Mouse (Mus musculus) midbrain, postnatal 0 days (tissue): ENCODE results near the gene Rmnd5b. TPM values are rescaled to one million over a fixed set of nuclear protein-coding genes. Genes with fewer than 3 reads are reported as not detected.

Experiments used
- ATAC-seq: fragments of 200-750 bp; cut with Nextera tagmentation; 2 replicates; pipeline ENCODE4 v1.8.0; 2017; ENCODE audit warnings: moderate number of reproducible peaks, mild to moderate bottlenecking, moderate TSS enrichment, moderate library complexity; ENCODE audit not compliant: low FRiP score
- DNase-seq: peaks from one replicate; pipeline ENCODE4 v3.0.0-alpha.2; 2015; ENCODE audit warnings: low spot score
- H3K27ac ChIP-seq: fragments of 300-500 bp; sonication (generic); 2 replicates; pipeline ENCODE4 v1.5.1; 2014; ENCODE audit warnings: low read depth, mild to moderate bottlenecking, low read length, mixed read lengths
- H3K27me3 ChIP-seq: fragments of 300-500 bp; sonication (generic); 2 replicates; pipeline ENCODE4 v1.6.1; 2014; ENCODE audit warnings: low read length, control low read depth, mixed read lengths; ENCODE audit not compliant: insufficient read depth
- H3K36me3 ChIP-seq: fragments of 300-500 bp; sonication (generic); 2 replicates; pipeline ENCODE4 v1.6.1; 2014; ENCODE audit warnings: low read length, control low read depth, mixed read lengths; ENCODE audit not compliant: insufficient read depth
- H3K4me1 ChIP-seq: fragments of 300-500 bp; sonication (generic); 2 replicates; pipeline ENCODE4 v1.6.1; 2014; ENCODE audit warnings: mild to moderate bottlenecking, control low read depth, antibody characterized with exemption, low read length, mixed read lengths; ENCODE audit not compliant: insufficient read depth
- H3K4me2 ChIP-seq: fragments of 300-500 bp; sonication (generic); 2 replicates; pipeline ENCODE4 v1.6.1; 2014; ENCODE audit warnings: low read depth, mild to moderate bottlenecking, low read length, mixed read lengths; ENCODE audit not compliant: poor library complexity, severe bottlenecking
- H3K4me3 ChIP-seq: fragments of 300-500 bp; sonication (generic); 2 replicates; pipeline ENCODE4 v1.5.1; 2014; ENCODE audit warnings: low read depth, mild to moderate bottlenecking, low read length, moderate library complexity
- H3K9ac ChIP-seq: fragments of 300-500 bp; sonication (generic); replicated peaks from 2 replicates; pipeline ENCODE4 v1.6.1; 2014; ENCODE audit warnings: mild to moderate bottlenecking, low read length, moderate library complexity, mixed read lengths; ENCODE audit not compliant: poor library complexity, severe bottlenecking
- H3K9me3 ChIP-seq: fragments of 300-500 bp; sonication (generic); 2 replicates; pipeline ENCODE4 v1.6.1; 2016; ENCODE audit warnings: low read length, control low read depth
- CTCF ChIP-seq: IDR thresholded peaks from 2 replicates; pipeline ENCODE4 v1.5.1; 2016; ENCODE audit warnings: antibody characterized with exemption, mild to moderate bottlenecking
- WGBS: fragments of 180-500 bp; shearing (Covaris S2); extraction: QIAGEN DNeasy Blood & Tissue Kit; methylation state at CpG from one replicate; pipeline ENCODE4 v1.1.7; 2014; 5-methylcytosine and 5-hydroxymethylcytosine counted together
- polyA plus RNA-seq: library from polyadenylated mRNA; unstranded; fragments of >200 nt; fragmentation: Nextera tagmentation; extraction: Ambion mirVana; gene quantifications from 2 replicates; pipeline ENCODE4 v1.2.1, GENCODE M21; 2015
- total RNA-seq: library from RNA; depleted of rRNA; stranded (reverse); fragments of >200 nt; gene quantifications from 2 replicates; pipeline ENCODE4 v1.2.3, GENCODE M21; 2014

The Rmnd5b gene
- total and polyA plus RNA-seq, 2 experiments from 2014 or later, result 66.0 to 70.1 TPM

GRCm38 (mm10) chr11:51652889-51653418 lies 17.3 kb upstream of the Rmnd5b start:
- peak; percentile 16; the same call in 1 of the 2 replicates for TF ChIP-seq CTCF
- H3K36me3 ChIP-seq, result no peaks in the 10 kb centered on the region
- H3K27me3 ChIP-seq, result no peaks in the 10 kb centered on the region; the same call in 1 of the 2 replicates
- H3K4me1 ChIP-seq, result peaks cover 6% of the 10 kb centered on the region; the same call in 1 of the 2 replicates
- no peak for DNase-seq
- no peak overlapping the region for H3K4me2 ChIP-seq
- WGBS, result 92% methylated on average over 4 of the region's 4 CpGs
- no peak overlapping the region for H3K27ac ChIP-seq
- H3K9me3 ChIP-seq, result no peaks in the 10 kb centered on the region
- H3K9ac ChIP-seq, result no peak overlapping the region
- no peak overlapping the region for H3K4me3 ChIP-seq
- ATAC-seq, result no peak

- Histone ChIP-seq H3K27ac (peak within 1 kb of the TSS; percentile 38), H3K9ac (peak within 1 kb of the TSS; percentile 61), H3K4me1 (peaks cover 6% of the 10 kb centered on the region; the same call in 1 of the 2 replicates), H3K4me2 (peak within 1 kb of the TSS; percentile 69), H3K27me3 (no peaks in the 10 kb centered on the region; the same call in 1 of the 2 replicates), H3K36me3 (no peaks in the 10 kb centered on the region), H3K4me3 (peak within 1 kb of the TSS; percentile 65), H3K9me3 (no peaks in the 10 kb centered on the region)
- 2% methylated on average over 62 of the region's 70 CpGs for WGBS
- TF ChIP-seq CTCF, result no peak
- ATAC-seq (peak; percentile 76), DNase-seq (peak; percentile 70)
These were observed 15.2 kb upstream of the Rmnd5b start, which contains the start of the genes N4bp3 and D930048N14Rik for GRCm38 (mm10) chr11:51650691-51651515. Gene N4bp3 (minus strand): TSS chr11:51650842. Gene D930048N14Rik (plus strand): TSS chr11:51650954.

DNA sequence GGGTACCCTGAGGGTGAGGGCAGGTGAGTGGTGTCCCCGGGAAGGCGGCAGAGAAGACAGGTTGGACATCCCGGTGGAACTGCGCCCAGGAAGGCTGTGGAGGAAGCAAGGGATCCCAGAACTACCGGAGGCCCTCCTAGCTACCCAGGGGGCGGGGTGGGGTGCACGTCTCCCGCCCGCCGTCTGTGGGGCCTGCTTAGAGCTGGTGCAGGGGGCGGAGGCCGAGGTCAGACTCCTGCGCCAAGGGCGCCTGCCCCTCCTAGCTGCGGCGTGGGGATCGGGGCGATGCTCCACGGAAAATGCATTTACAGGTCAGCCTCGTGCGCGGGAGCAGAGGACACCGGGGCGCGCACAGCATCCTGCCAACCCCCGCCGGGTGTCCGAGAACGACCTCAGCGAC lies 14.6 kb upstream of the Rmnd5b start:
- Histone ChIP-seq H3K9me3 (no peaks in the 10 kb centered on the region), H3K27ac (peak overlapping the region; percentile 1; the same call in 1 of the 2 replicates)
- under 1% methylated on average over 22 of the region's 30 CpGs for WGBS

DNA sequence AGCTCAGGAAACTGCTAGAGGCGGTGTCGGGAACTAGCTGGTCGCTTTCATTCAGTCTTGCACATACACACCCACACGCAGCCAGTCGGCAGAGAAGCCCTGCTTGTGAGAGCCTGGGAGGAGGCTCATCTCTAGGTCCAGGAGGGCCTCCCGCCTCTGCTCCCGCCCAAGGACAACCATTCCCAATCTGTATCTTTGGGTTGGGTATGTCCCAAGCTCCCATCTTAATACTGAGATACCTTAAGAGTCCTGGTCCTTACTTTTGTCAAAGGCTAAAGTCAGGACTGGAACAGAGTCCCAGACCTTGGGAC lies 14.1 kb upstream of the Rmnd5b start:
- Histone ChIP-seq H3K4me3 (peak overlapping the region; percentile 65), H3K36me3 (peaks cover 3% of the 10 kb centered on the region; the same call in 1 of the 2 replicates), H3K4me2 (peak overlapping the region; percentile 69), H3K9me3 (no peaks in the 10 kb centered on the region), H3K27ac (peak overlapping the region; percentile 38; the same call in 1 of the 2 replicates), H3K27me3 (no peaks in the 10 kb centered on the region; the same call in 1 of the 2 replicates), H3K4me1 (peaks cover 6% of the 10 kb centered on the region; the same call in 1 of the 2 replicates), H3K9ac (peak overlapping the region; percentile 61)
- DNase-seq (peak; percentile 44), ATAC-seq (peak; percentile 32; the same call in 1 of the 2 replicates)
- no peak for TF ChIP-seq CTCF
- whole genome bisulfite sequencing, result 7% methylated on average over 7 of the region's 7 CpGs

More for the DNA sequence above, 14.6 kb upstream of the Rmnd5b start:
- peak overlapping the region; percentile 69 for H3K4me2 ChIP-seq
- peak overlapping the region; percentile 61 for H3K9ac ChIP-seq
- TF ChIP-seq CTCF, result no peak
- peak overlapping the region; percentile 65 for H3K4me3 ChIP-seq
- peak; percentile 31 for ATAC-seq
- H3K27me3 ChIP-seq, result no peaks in the 10 kb centered on the region; the same call in 1 of the 2 replicates
- DNase-seq, result no peak
- H3K36me3 ChIP-seq, result no peaks in the 10 kb centered on the region
- H3K4me1 ChIP-seq, result peaks cover 6% of the 10 kb centered on the region; the same call in 1 of the 2 replicates

DNA sequence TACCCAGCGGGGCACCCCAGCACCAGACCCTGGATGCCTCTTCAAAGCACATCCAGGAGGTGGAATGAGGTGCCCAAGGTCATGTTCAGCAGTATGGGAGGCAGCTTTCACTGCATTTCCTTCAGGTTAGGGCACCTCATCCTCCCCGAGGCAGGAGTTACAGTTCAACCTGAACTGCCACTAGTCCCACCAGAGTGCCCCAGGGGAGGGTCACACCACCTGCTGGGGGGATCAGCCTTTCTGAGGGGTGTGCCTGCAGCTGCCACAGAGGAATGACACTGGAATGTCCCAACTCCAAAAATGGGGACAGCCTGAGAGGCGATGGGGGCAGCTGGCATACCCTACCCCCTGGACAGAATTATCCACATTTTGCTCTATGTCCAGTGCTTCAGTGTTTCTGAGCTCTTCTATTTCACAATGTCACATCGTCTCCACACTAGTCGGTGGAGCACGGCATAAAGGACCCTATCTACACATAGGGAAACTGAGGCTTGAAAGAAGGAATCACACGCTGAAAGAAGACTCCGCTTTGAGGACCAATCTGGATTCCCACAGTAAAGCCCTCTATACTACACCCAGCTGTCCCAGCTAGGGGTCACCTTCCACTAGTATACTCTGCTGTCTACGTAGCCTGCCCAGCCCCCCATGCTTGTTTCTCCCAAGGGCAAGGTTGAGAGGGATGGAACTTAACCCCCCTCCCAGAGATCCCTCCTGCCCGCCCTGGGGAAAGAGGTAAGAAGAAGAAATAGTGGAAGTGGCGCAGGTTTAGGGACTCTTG lies 13.6 kb upstream of the Rmnd5b start:
- Histone ChIP-seq H3K4me1 (peaks cover 6% of the 10 kb centered on the region; the same call in 1 of the 2 replicates), H3K36me3 (peaks cover 8% of the 10 kb centered on the region; the same call in 1 of the 2 replicates), H3K27me3 (no peaks in the 10 kb centered on the region; the same call in 1 of the 2 replicates), H3K9me3 (no peaks in the 10 kb centered on the region), H3K4me3 (peak overlapping the region; percentile 65), H3K27ac (peak overlapping the region; percentile 38; the same call in 1 of the 2 replicates), H3K9ac (peak overlapping the region; percentile 61), H3K4me2 (peak overlapping the region; percentile 69)
- no peak for TF ChIP-seq CTCF
- ATAC-seq, result no peak
- DNase-seq, result no peak
- WGBS, result 25% methylated on average over 11 of the region's 11 CpGs
